Mouse (Mus musculus): ENCODE results near the gene Col5a3.

Gene Col5a3

GRCm38 (mm10) chr9:20747682-20748081 is 67.2 kb downstream of the Col5a3 start:
- no peak for DNase-seq (ENCODE audit: low spot score)

DNA sequence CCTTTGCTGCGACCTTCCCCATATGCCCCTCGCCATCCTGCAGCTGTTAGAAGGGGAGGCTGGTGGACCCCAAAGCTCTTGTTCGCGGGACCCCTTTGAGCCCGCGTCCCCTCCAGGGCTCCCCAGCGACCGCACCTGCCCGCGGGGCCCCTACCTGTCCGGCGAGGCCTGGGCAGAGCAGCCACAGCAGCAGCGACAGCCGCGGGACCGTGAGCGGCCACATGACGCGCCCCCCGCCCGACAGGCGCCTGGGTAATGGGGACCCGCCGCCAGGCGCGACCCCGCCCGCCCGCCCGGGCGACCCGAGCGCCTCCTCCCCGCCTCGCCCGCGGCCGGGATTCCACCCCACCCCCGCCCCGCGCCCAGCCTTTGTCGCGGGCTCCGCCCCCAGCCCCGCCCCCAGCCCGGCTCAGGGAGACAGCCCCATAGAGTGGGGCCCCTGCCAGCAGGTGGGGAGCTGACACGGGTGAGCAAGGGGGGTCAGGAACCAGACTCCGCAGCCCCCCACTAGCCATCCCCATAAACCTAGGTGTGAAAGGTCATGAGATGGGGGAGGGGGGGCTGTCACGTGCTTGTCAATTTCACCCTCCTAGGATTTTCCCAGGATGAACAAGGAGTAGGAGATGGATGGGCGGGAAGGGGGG is 68.7 kb downstream of the Col5a3 start, which contains the start of gene Olfm2:
Gene Olfm2 (minus strand): TSS at position 333 of the 644 bp plus-strand sequence.
- no peak for DNase-seq (ENCODE audit: low spot score)

DNA sequence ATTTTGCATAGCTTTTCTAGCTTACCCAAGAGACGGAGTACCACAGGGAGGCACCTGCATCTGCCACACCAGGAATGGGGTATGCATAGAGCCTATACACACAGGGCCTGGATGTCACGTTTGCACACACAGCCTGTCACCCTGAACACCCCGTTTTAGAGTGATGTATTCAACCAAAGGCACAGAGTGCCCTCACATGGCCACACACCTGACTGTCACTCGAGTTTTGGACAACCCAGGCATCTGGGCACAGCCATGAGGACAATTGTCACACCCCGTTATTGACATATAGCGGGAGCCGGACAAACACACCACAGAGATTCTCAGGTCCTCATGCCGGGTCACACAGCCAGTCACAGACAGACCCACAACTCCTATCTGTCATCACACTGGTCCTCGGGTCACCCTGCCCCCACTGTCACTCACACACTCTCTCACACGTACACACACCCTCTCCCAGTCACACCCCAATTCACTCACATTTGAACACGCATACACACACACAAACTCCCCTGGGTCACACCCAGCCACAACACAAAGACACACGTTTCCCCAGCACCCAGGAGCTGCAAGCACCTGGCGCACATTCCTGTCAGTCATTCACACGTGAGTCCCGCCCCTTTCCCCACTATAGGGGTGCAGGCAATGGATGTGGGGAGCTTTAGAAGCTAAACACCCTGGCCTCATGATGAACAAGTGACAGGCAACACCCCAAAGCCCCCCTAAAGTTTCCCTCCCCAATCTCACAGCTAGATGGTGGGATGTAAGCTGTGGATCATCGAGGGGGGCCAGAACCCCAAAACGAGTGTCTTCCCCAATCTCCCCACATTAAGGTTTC is 69.5 kb downstream of the Col5a3 start:
- DNase-seq (ENCODE audit: low spot score): no peak

DNA sequence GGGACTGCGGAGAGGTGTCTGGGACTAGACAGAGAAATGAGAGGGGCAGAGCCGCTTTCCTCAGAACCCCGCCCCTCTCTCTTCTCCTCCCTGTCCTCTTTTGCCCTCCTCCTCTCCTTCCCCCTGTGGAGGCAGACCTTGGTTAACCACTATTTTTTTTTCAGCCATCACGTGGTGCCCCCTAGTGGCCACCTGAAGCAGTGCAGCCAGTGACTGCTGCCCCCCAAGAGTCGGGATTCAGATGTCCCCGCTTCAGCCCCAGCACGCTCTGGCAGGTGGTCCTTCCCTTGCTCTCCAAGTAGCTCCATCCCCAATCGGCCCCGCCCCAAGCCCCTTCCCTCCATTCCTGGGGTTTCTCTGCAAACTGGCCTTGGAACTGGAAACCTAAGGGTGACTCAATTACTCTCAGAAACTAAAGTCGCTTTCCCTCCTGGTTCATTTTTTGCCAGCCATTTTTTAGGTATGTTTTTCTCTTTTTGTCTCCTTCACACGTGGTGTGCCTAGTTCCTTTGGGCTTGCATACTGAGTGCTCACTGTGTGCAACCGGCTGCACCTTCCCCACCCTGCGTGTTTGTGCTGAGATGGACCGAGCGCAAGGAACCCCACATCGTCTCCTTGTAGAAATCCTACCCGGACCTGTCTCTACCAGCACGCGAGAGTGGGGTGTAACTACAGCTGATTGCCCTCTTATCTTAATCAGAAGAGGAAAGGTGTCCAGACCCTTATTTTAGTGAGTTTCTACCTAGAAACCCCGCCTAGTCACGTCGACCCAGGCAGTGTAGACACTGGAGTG is 70.7 kb downstream of the Col5a3 start:
- DNase-seq (ENCODE audit: low spot score): no peak

DNA sequence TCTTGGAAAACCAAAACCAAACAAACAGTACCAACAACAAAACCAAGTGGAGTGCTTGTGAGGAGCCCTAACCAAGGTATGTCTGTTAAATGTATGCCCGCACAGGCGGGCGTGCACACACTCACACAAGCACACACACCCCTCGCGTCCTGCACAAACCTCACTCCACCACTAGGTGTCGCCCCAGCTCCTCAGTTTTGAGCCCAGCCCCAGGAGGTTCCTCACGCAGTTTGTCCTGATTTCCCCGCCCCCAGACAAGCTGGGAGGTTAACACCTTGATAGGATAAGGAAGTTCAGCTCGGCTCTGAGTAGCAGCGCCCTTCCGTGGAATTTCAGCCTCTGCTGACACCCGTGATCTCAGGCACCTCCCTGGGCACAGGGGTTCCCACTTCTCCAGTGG is 74.5 kb downstream of the Col5a3 start:
- DNase-seq (ENCODE audit: low spot score): peak; percentile 76

- DNase-seq (ENCODE audit: low spot score): peak; percentile 31
Measured at GRCm38 (mm10) chr9:20738251-20738999, 76.4 kb downstream of the Col5a3 start.

DNA sequence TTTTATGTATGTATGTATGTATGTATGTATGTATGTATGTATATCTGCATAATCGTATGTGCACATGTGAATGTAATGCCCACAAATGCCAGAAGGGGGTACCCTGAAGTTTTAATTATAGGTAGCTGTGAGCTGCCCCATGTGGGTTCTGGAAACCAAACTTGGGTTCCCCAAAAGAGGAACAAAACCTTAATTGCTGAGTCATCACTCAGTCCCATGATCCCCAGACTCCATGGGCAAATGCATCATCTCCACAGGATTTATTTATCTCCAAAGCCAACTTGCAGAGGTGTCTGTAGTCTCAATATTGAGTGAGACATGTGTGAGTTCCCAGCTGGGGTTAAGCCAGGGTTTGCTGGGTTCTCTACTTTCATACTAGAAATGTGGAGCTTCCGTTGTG is 77.6 kb downstream of the Col5a3 start:
- no peak for DNase-seq (ENCODE audit: low spot score)

DNA sequence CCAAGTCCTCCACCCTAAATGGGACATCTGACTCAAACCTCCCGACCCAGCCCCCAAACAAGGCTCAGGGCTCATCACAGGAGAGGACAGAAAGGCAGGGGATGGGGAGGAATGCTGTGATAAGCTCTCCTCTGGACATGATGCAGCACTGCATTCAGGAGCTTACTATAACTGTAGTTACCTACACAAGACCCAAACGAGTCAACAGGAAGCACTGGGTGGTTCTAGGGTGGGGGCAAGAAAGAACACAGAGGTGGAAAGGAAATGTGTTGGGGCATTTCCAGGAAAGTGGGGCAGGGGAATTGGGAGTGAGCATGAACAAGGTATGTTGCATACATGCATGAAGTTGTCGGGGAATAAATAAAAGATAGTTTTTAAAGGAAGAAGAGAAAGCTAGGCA is 80.2 kb downstream of the Col5a3 start:
- DNase-seq (ENCODE audit: low spot score): no peak

GRCm38 (mm10) chr9:20731797-20732196 is 83.1 kb downstream of the Col5a3 start:
- no peak for DNase-seq (ENCODE audit: low spot score)

- DNase-seq (ENCODE audit: low spot score): no peak
Measured at GRCm38 (mm10) chr9:20729451-20729850, 85.4 kb downstream of the Col5a3 start.

DNA sequence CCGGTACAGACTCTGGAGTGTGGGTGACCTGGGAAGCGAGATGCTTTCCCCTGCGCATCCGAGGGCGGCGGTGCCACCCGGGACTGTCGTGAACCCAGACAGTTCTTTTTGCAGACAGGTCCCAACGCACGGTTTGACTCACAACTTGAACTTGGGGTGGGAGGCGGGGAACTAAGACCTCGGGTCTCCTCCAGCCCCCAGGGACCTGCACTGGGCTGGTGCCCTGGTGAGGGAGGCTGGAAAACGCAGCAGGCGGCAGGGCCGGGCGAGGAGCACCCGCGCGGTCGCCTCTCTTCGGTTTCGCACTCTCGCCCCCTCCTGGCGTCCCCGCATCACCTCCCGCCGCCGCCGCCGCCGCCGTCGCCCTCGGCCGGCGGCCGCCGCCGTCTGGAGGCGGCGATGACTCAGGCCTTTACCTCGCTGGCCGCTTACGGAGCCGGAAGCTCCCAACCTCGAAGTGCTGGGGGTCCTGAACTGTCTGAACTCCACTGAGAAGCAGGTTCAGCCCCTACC is 87.2 kb downstream of the Col5a3 start:
- no peak for DNase-seq (ENCODE audit: low spot score)

- DNase-seq (ENCODE audit: low spot score): no peak
Measured at GRCm38 (mm10) chr9:20726859-20727600, 87.8 kb downstream of the Col5a3 start.

DNA sequence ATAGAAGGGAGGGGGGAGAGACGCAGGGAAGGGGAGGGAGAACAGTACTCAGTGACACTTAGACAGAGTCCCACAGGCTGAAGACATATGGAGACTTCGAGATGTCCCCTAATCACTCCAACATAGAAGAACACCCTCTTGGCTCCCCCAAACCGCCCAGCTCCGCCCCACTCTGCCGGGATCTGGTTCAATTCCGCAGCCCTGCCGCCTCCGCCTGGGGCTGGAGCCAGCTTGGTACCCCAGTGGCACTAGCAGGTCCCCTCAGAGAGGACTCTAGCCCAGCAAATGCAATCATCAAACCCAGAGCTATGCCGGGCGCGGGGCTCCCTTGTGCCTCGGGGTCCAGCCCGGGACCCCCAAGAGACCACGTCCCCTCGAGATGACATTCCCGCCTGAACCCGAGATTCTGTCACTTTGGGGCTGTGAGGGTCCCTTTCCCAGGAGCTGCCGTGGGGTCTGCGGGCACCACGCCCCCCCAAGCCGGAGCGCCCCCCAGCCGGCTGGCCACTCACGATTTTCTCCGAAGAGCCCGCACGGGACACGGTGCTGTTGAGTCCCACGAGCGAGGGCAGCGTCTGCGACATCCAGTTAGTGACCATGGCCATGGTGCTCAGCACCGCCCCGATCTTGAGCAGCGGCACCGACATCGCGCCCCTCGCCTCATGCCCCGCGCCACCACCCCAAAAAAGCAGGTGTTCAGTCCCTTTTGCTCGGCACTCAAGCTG is 88.6 kb downstream of the Col5a3 start:
- DNase-seq (ENCODE audit: low spot score): no peak

GRCm38 (mm10) chr9:20721582-20721981 is 93.3 kb downstream of the Col5a3 start:
- DNase-seq (ENCODE audit: low spot score): no peak

Data from c-Kit-positive CD71-positive TER-119-positive erythroid progenitor cells, embryonic 14.5 days (primary cell).